Mouse (Mus musculus) splenic B cell, adult 2 months (primary cell): ENCODE results near the gene Dtnb.
A peak's percentile ranks its signal among the peaks of the same experiment; 100 is the strongest.

Experiments
- DNase-seq: peaks from one replicate; pipeline ENCODE4 v3.0.0-alpha.2; 2011; ENCODE audit warnings: low read depth, low spot score
- H3K27me3 ChIP-seq: 2 replicates; pipeline ENCODE4 v1.6.1; 2012; ENCODE audit warnings: mild to moderate bottlenecking, low read length, moderate library complexity, mixed read lengths; ENCODE audit not compliant: control insufficient read depth, poor library complexity, insufficient read depth, severe bottlenecking
- H3K36me3 ChIP-seq: 2 replicates; pipeline ENCODE4 v1.6.1; 2012; ENCODE audit warnings: mild to moderate bottlenecking, low read length, moderate library complexity, mixed read lengths; ENCODE audit not compliant: control insufficient read depth, poor library complexity, insufficient read depth, severe bottlenecking

The Dtnb gene

DNA sequence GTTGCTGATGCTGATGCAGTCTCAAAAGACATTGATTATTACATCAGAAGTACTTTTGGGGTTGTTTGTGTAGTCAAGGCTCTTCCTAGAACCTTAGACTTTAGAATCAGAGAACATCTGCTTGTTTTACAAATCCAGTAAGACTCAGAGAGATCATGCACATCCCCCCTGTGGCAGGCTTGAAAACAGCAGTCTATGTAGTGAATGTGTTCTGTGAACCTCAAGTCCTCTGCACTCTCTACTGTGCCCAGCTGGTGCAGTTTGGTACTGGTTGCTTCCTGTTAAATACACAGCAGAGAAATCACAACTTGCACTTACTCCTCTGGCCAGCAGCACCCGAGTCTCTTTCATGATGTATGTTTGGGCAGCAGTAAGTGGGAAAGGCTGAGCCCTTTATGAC lies 11.6 kb upstream of the Dtnb start:
- DNase-seq = peak; percentile 72
- Histone ChIP-seq H3K36me3 (no peaks in the 10 kb centered on the region), H3K27me3 (no peaks in the 10 kb centered on the region)

DNA sequence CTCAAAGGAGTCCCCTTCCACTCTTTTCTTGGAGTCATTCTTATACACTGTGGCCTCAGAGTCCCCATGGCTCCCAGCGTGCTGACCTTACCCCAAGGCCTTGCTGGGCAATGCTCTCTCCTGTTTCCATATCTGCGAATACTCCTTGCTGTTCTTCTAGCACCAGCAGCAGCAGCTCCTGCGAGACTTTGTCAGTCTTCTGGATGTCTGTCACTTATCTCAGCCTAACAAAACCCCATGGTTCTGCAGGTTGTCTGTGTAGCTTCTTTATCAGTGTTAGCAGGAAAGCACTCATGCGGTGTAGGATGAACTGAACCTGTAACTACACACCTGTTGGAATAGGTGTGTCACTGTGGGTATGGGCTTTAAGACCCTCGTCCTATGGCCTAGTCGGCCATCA lies 11.1 kb upstream of the Dtnb start:
- no peak for DNase-seq
- no peaks in the 10 kb centered on the region for H3K36me3 ChIP-seq

GRCm38 (mm10) chr12:3562806-3563205 lies 9.4 kb upstream of the Dtnb start:
- Histone ChIP-seq H3K27me3 (no peaks in the 10 kb centered on the region), H3K36me3 (no peaks in the 10 kb centered on the region)
- DNase-seq = no peak

More for the DNA sequence above, 11.1 kb upstream of the Dtnb start:
- no peaks in the 10 kb centered on the region for H3K27me3 ChIP-seq

DNA sequence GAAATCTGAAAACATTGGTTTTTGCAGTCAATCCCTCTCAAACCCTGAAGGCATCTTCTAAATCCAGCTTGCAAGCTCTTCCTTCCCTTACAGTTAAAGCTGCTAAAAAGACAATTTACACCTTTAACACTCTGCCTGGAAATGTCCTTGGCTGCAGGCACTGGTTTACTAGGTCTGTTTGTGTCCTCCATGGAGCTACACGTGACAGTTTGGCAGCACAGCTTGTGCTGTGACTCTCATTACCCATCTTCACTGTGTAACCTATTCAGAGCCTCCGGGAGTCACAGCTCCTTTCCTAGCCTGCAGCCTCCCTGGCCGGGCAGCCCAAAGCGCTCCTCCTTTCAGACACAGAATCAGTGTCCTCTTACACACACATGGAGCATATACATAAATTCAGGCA lies 8.5 kb upstream of the Dtnb start:
- Histone ChIP-seq H3K27me3 (no peaks in the 10 kb centered on the region), H3K36me3 (no peaks in the 10 kb centered on the region)
- no peak for DNase-seq

DNA sequence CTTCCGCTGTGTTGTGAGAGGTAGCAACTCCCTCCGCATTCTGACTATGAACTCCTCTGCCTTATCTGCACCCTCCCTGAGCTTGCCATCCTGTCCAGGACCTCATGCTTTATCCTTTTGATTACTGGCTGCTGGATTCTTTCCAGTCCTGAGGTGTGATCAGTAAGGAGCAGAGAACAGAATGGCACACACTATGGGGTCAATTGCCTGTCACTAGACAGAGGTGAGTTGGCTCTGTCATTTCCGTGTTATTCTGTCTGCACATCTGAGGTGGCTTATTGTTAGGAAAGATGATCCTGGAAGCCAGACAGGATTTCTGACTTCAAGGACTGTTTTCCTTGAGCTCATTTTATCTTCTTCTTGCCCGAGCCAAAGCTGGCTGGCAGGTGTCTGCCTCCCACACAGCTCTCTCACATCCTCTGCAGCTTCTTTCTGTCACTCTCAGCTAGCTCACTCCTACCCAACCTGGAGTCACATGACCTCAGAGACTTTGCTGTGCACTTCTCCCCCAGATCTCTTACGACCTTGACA lies 3.7 kb upstream of the Dtnb start:
- DNase-seq = peak; percentile 35
- Histone ChIP-seq H3K36me3 (no peaks in the 10 kb centered on the region), H3K27me3 (no peaks in the 10 kb centered on the region)

DNA sequence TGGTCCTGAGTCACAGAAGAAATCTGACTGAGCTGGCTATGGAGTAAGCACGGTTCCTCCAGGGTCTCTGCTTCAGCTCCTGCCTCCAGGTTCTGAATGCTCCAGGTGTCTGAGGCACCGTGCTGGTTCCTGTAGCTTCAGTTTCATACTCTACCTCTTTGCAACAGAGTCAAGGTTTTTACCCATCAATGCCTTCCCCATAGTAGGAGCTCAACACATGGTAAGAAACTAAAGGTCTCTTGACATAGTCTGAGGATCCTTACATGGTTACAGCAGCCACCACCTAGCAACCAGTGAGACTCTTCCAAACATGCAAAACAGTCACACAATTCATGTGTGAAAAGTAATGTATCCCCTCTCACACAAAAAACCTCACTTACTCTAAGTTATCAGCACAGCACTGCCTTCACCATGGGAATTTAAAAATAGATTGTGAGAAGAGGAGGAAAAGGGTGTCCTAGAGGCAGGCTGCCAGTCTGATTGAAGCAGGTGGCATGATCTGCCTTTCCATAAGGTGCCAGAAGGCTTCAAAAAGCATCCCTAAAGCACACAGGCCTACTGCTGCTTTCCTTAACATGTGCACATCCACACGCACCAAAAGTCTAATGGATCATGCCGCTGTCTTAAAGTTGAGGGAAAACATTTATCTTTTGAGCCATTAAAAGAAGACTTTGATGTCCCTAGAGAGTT lies 1.3 kb upstream of the Dtnb start:
- no peaks in the 10 kb centered on the region for H3K36me3 ChIP-seq
- DNase-seq = peak; percentile 57
- H3K27me3 ChIP-seq = no peaks in the 10 kb centered on the region

GRCm38 (mm10) chr12:3572581-3573397 lies 608 bp downstream of the Dtnb start:
- H3K27me3 ChIP-seq = no peaks in the 10 kb centered on the region; the same call in 1 of the 2 replicates
- DNase-seq = peak; percentile 73
- no peaks in the 10 kb centered on the region for H3K36me3 ChIP-seq

DNA sequence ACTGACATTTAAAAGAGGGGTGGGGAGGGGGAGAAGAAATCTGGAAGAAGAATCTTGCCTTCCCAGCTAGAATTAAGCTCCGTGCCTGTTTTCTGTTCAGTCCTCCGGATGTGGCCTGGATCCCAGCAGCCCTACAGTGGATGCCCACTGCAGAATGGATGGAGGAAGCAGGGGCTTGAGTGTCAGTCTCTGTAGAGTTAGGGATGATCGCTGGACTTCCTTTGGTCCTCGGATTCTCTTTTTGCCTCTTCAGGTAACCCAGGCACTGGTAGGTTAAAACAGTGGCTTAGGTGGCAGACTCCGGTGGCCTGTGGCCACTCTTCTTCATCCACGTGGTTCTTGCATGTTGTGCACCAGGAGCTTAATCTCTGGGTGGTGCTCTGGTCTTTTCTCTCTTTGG lies 1.2 kb downstream of the Dtnb start:
- no peaks in the 10 kb centered on the region; the same call in 1 of the 2 replicates for H3K27me3 ChIP-seq
- DNase-seq = no peak
- H3K36me3 ChIP-seq = no peaks in the 10 kb centered on the region

DNA sequence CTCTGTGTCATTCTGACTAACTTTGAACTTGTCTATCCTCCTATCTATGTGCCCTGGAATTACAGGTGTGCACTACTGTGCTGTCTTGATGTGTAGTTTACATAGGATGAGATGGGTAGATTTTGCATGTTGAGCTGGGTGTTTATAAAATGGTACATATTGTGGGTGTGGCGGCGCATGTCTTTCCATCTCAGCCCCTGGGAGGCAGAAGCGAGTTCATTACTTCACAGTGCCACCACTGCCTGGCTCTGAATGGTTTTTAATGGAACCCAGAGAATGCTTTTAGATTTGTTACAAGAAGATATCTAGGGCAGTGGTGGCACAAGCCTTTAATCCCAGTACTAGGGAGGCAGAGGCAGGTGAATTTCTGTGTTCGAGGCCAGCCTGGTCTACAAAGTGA lies 2.5 kb downstream of the Dtnb start:
- Histone ChIP-seq H3K27me3 (no peaks in the 10 kb centered on the region; the same call in 1 of the 2 replicates), H3K36me3 (no peaks in the 10 kb centered on the region)
- DNase-seq = peak; percentile 28

- H3K27me3 ChIP-seq = no peaks in the 10 kb centered on the region; the same call in 1 of the 2 replicates
- DNase-seq = no peak
- H3K36me3 ChIP-seq = no peaks in the 10 kb centered on the region
Measured at GRCm38 (mm10) chr12:3579958-3580530, 7.9 kb downstream of the Dtnb start.

DNA sequence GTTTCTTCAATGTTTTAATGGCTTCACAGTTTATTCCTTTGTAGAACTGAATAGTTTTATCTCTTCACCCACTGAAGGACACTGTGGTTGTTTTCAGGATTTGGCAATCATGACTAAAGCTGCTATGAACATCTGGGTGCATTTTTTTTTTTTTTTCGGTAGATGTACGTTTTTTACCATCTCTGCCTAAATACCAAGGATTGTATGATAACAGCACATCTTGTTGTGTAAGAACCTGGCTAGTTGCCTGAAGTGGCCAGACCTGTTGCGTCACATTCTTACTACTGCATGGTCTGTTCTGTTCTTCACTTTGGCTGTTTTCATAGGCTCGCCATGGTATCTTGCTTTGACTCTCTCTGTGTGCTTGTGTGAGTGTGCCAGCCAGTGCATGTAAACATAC lies 10.4 kb downstream of the Dtnb start:
- DNase-seq = no peak
- H3K27me3 ChIP-seq = no peaks in the 10 kb centered on the region
- no peaks in the 10 kb centered on the region for H3K36me3 ChIP-seq

DNA sequence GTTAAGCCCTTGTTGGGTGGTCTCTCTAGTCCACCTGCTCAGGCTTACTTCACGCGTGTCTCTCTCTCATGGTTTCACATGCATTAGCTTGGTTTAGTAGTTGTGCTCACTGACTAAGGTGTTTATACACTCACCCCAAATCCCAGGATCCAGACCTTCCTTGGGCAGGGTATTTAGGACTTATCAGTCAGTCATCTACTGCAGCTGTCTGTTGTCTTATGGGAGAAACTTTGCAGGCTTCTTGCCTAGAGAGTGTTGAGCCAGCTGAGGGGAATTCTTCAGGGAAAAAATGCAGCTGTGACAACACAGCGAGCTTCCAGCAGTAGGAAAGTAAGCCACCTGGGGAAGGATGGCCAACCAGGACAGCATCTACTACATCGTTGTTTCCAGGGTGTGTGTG lies 13.3 kb downstream of the Dtnb start:
- DNase-seq = no peak
- Histone ChIP-seq H3K27me3 (no peaks in the 10 kb centered on the region), H3K36me3 (no peaks in the 10 kb centered on the region)

DNA sequence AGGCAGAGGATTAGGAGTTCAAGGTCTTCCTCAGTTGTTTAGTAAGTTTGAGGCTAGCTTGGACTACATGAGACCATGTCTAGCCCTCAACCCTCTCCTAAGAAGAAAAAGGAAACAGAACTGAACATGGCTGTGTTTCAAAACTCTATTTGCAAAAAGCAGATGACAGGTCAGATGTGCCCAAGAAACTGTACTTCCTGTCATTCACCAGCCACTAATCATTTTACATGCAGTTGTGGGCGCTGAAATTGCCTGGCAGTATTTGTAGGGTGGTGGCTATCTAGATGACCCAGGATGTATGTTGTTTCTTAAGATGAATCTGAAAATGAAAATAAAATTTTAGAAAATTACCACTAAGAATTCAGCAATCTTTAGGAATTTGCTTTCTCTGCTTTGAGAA lies 14.8 kb downstream of the Dtnb start:
- peak; percentile 20 for DNase-seq
- no peaks in the 10 kb centered on the region for H3K27me3 ChIP-seq
- no peaks in the 10 kb centered on the region for H3K36me3 ChIP-seq

- Histone ChIP-seq H3K36me3 (0 out of 2 replicates have a peak, but pooled peaks cover 1% of the 10 kb centered on the region), H3K27me3 (no peaks in the 10 kb centered on the region)
- DNase-seq = no peak
Measured at GRCm38 (mm10) chr12:3590039-3590438, 17.9 kb downstream of the Dtnb start.

GRCm38 (mm10) chr12:3591595-3591994 lies 19.4 kb downstream of the Dtnb start:
- H3K27me3 ChIP-seq = no peaks in the 10 kb centered on the region
- DNase-seq = no peak
- H3K36me3 ChIP-seq = 0 out of 2 replicates have a peak, but pooled peaks cover 1% of the 10 kb centered on the region
